Mouse (Mus musculus) myocyte (in vitro differentiated cells): ENCODE data around the gene Sema4b. TPM values are rescaled to one million over a fixed set of nuclear protein-coding genes. Genes with fewer than 3 reads are reported as not detected.

Experiments used
- H3K27me3 ChIP-seq: one replicate; pipeline ENCODE4 v1.6.1; 2011; ENCODE audit not compliant: control insufficient read depth, insufficient read depth, insufficient read length
- H3K36me3 ChIP-seq: one replicate; pipeline ENCODE4 v1.6.1; 2011; ENCODE audit not compliant: control insufficient read depth, insufficient read depth
- H3K4me2 ChIP-seq: one replicate; pipeline ENCODE4 v1.6.1; 2011; ENCODE audit warnings: low read depth, control low read depth
- H3K4me3 ChIP-seq: one replicate; pipeline ENCODE4 v1.5.1; 2011; ENCODE audit warnings: mild to moderate bottlenecking, control low read depth, moderate library complexity
- H3K79me2 ChIP-seq: one replicate; pipeline ENCODE4 v1.6.1; 2011; ENCODE audit not compliant: control insufficient read depth, insufficient read depth
- H3ac ChIP-seq: one replicate; pipeline ENCODE4 v1.6.1; 2011; ENCODE audit not compliant: control insufficient read depth, insufficient read length
- CEBPB ChIP-seq: IDR thresholded peaks from 2 replicates; pipeline ENCODE4 v1.6.1; 2011; ENCODE audit warnings: mild to moderate bottlenecking, moderate library complexity; ENCODE audit not compliant: poor library complexity, insufficient read depth, severe bottlenecking
- E2F4 ChIP-seq: IDR thresholded peaks from one replicate; pipeline ENCODE4 v1.6.1; 2011; ENCODE audit warnings: mild to moderate bottlenecking, control low read depth, moderate library complexity; ENCODE audit not compliant: insufficient read depth
- MAX ChIP-seq: IDR thresholded peaks from one replicate; pipeline ENCODE4 v1.6.1; 2011; ENCODE audit warnings: low read depth, mild to moderate bottlenecking, control low read depth
- MYOD1 ChIP-seq, 3 experiments: IDR thresholded peaks; one replicate each; pipeline ENCODE4 v1.6.1; 2011; ENCODE audit warnings: control low read depth in 2 of 3, low read depth in 2 of 3, mild to moderate bottlenecking in 2 of 3, moderate library complexity in 1 of 3; ENCODE audit not compliant: insufficient read length in 2 of 3, control insufficient read depth in 1 of 3
- MYOG ChIP-seq, 3 experiments: IDR thresholded peaks; one replicate each; pipeline ENCODE4 v1.6.1; 2011; ENCODE audit warnings: control low read depth in 2 of 3, low read depth in 2 of 3, mild to moderate bottlenecking in 2 of 3; ENCODE audit not compliant: insufficient read length in 2 of 3, control insufficient read depth in 1 of 3, insufficient read depth in 1 of 3
- POLR2A ChIP-seq: IDR thresholded peaks from one replicate; pipeline ENCODE4 v1.6.1; 2011; ENCODE audit warnings: low read depth, mild to moderate bottlenecking, control low read depth, moderate library complexity; ENCODE audit not compliant: insufficient read length
- POLR2AphosphoS2 ChIP-seq: IDR thresholded peaks from one replicate; pipeline ENCODE4 v1.6.1; 2011; ENCODE audit warnings: low read depth, control low read depth; ENCODE audit not compliant: insufficient read length
- REST ChIP-seq: IDR thresholded peaks from one replicate; pipeline ENCODE4 v1.6.1; 2011; ENCODE audit warnings: mild to moderate bottlenecking, control low read depth, moderate library complexity; ENCODE audit not compliant: insufficient read depth, insufficient read length
- SRF ChIP-seq: IDR thresholded peaks from one replicate; pipeline ENCODE4 v1.6.1; 2011; ENCODE audit warnings: low read depth; ENCODE audit not compliant: control insufficient read depth, insufficient read length
- TCF12 ChIP-seq: IDR thresholded peaks from one replicate; pipeline ENCODE4 v1.6.1; 2011; ENCODE audit warnings: mild to moderate bottlenecking, control low read depth; ENCODE audit not compliant: poor library complexity, insufficient read depth, severe bottlenecking
- TCF3 ChIP-seq: IDR thresholded peaks from one replicate; pipeline ENCODE4 v1.6.1; 2011; ENCODE audit warnings: low read depth, control low read depth; ENCODE audit not compliant: insufficient read length
- USF1 ChIP-seq: IDR thresholded peaks from one replicate; pipeline ENCODE4 v1.6.1; 2011; ENCODE audit warnings: low read depth, mild to moderate bottlenecking, control low read depth, moderate library complexity
- polyA plus RNA-seq: library from polyadenylated mRNA; unstranded; fragments of >200 nt; fragmentation: generic; extraction: Trizol; gene quantifications from one replicate; pipeline ENCODE4 v1.2.1, GENCODE M21; 2012; ENCODE audit warnings: missing spikeins

The Sema4b gene
- polyA plus RNA-seq, 1 experiment, result 11.4 TPM

- no peaks in the 10 kb centered on the region for H3K79me2 ChIP-seq
- no peak overlapping the region for H3K4me2 ChIP-seq
- no peak overlapping the region for H3ac ChIP-seq
- no peaks in the 10 kb centered on the region for H3K36me3 ChIP-seq
- no peak overlapping the region for H3K4me3 ChIP-seq
- TF ChIP-seq MYOG (IDR thresholded peaks at IDR 0.05; ENCODE audit: control insufficient read depth in 1 of 3, insufficient read depth in 1 of 3, insufficient read length in 2 of 3, low read depth in 2 of 3) (no peak), SRF (no peak), MAX (no peak), MYOD1 (IDR thresholded peaks at IDR 0.05; ENCODE audit: control insufficient read depth in 1 of 3, insufficient read length in 2 of 3, low read depth in 2 of 3) (no peak), CEBPB (no peak), REST (no peak), E2F4 (no peak), TCF3 (no peak), POLR2AphosphoS2 (no peak), POLR2A (no peak), USF1 (no peak), TCF12 (no peak)
- no peaks in the 10 kb centered on the region for H3K27me3 ChIP-seq
These were observed 32.0 kb upstream of the Sema4b start for GRCm38 (mm10) chr7:80154689-80155088.

- H3K4me3 ChIP-seq, result no peak overlapping the region
- H3K79me2 ChIP-seq, result no peaks in the 10 kb centered on the region
- no peaks in the 10 kb centered on the region for H3K36me3 ChIP-seq
- no peaks in the 10 kb centered on the region for H3K27me3 ChIP-seq
- peak overlapping the region; percentile 65 for H3K4me2 ChIP-seq
- TF ChIP-seq MYOD1 (IDR thresholded peaks at IDR 0.05; ENCODE audit: control insufficient read depth in 1 of 3, insufficient read length in 2 of 3, low read depth in 2 of 3) (peak in 1 of 3 experiments; percentile 74), POLR2AphosphoS2 (no peak), SRF (no peak), USF1 (no peak), POLR2A (peak; percentile 54), CEBPB (no peak), MAX (no peak), E2F4 (no peak), MYOG (IDR thresholded peaks at IDR 0.05; ENCODE audit: control insufficient read depth in 1 of 3, insufficient read depth in 1 of 3, insufficient read length in 2 of 3, low read depth in 2 of 3) (peak in 2 of 3 experiments; percentile 66 to 80), REST (no peak), TCF12 (no peak), TCF3 (no peak)
- H3ac ChIP-seq, result no peak overlapping the region
These were observed 29.9 kb upstream of the Sema4b start for GRCm38 (mm10) chr7:80156711-80157227.

DNA sequence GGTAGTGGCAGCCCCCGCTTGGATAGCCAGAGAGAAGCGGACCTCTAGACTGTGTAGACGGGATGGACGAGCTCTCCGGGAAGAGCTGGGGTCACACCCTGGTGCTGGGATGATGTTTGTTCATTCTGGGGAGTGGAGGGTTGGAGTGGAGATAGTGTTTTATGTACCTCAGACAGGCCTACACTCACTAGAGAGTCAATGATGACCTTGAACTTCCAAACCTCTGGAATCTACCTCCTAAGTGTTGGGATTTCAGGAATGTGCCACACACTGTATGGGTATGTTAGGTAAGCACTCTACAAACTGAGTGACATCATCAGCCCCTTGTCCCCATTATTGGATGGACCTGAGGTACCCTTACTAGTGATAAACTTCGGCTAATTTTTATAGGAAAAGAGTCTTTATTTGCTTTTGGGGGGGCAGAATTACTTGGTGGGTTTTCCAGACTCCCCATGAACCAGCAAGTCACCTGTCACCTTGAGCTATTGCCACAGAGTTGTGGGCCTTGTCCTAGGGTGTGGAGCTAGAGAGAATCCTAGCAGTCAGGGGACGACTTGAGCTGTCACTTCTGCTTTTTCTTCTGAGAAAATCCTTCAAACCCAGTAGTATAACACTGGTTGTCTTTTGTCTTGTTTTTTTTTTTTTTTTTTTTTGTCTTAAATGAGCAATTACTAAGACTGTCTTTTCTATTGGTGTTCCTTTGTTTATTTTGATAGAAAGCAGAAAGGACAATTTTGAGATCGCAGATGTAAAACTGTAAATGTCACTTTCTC lies 28.0 kb upstream of the Sema4b start:
- Histone ChIP-seq H3K4me3 (no peak overlapping the region), H3ac (no peak overlapping the region), H3K79me2 (no peaks in the 10 kb centered on the region), H3K36me3 (no peaks in the 10 kb centered on the region), H3K27me3 (no peaks in the 10 kb centered on the region), H3K4me2 (no peak overlapping the region)
- TF ChIP-seq MYOD1 (IDR thresholded peaks at IDR 0.05; ENCODE audit: control insufficient read depth in 1 of 3, insufficient read length in 2 of 3, low read depth in 2 of 3) (no peak), MYOG (IDR thresholded peaks at IDR 0.05; ENCODE audit: control insufficient read depth in 1 of 3, insufficient read depth in 1 of 3, insufficient read length in 2 of 3, low read depth in 2 of 3) (no peak), USF1 (no peak), CEBPB (no peak), E2F4 (no peak), MAX (no peak), POLR2A (no peak), POLR2AphosphoS2 (no peak), SRF (no peak), TCF3 (no peak), REST (no peak)

DNA sequence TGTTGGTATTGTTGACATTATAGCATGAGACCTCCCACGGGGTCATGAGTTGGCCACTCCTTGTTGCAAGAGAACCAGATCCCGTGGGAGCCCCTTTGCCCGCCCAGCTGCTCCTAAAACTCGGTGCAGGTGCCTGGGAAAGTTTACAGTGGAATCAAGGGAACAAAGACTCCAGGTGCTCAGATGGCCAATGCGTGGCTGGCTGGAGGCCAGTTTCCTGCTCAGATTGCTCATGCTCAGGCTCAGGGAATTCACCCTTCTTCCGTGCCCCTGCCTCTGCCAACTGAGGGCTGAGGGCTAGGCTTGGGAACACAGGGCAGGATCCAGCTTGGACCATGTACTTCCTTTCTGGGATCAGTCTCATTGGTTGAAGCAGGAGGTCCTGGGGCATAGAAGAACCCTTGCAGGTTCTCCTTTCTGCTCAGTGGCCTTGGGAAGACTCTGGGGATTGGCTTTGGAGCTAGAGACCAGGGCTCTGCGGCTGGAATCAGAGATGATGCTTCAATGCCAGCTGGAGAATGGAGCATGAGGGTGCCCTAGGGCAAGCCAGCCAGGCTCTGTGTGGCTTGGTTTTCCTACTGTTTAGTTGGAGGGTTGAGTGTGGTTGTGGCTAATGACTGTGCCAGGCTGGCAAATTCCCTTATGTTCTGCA lies 26.2 kb upstream of the Sema4b start:
- TF ChIP-seq USF1, result no peak
- no peak for TF ChIP-seq MYOG (IDR thresholded peaks at IDR 0.05; ENCODE audit: control insufficient read depth in 1 of 3, insufficient read depth in 1 of 3, insufficient read length in 2 of 3, low read depth in 2 of 3)
- no peak for TF ChIP-seq E2F4
- no peak for TF ChIP-seq TCF3
- TF ChIP-seq POLR2AphosphoS2, result no peak
- no peak for TF ChIP-seq CEBPB
- no peak for TF ChIP-seq REST
- TF ChIP-seq POLR2A, result no peak
- TF ChIP-seq MAX, result no peak
- TF ChIP-seq SRF, result no peak
- TF ChIP-seq TCF12, result no peak
- no peak for TF ChIP-seq MYOD1 (IDR thresholded peaks at IDR 0.05; ENCODE audit: control insufficient read depth in 1 of 3, insufficient read length in 2 of 3, low read depth in 2 of 3)
- no peaks in the 10 kb centered on the region for H3K36me3 ChIP-seq
- H3K27me3 ChIP-seq, result no peaks in the 10 kb centered on the region
- peak overlapping the region; percentile 18 for H3K4me2 ChIP-seq
- H3ac ChIP-seq, result no peak overlapping the region
- H3K79me2 ChIP-seq, result no peaks in the 10 kb centered on the region
- H3K4me3 ChIP-seq, result no peak overlapping the region
